Mouse (Mus musculus) CH12F3 (cell line): ENCODE measurements around the gene Heatr1.
"Not testable (repeated sequence)": the region's sequence is repeated elsewhere in the genome, so short reads cannot be mapped to it uniquely, and the experiment has no call there.

Source experiments
- in situ Hi-C: fragments of 300-500 bp; cut with MboI; formaldehyde crosslinking; loops from 2 replicates; pipeline ENCODE4 v1.14.3; 2020; ENCODE audit warnings: low sequenced_read_pairs

Gene Heatr1

DNA sequence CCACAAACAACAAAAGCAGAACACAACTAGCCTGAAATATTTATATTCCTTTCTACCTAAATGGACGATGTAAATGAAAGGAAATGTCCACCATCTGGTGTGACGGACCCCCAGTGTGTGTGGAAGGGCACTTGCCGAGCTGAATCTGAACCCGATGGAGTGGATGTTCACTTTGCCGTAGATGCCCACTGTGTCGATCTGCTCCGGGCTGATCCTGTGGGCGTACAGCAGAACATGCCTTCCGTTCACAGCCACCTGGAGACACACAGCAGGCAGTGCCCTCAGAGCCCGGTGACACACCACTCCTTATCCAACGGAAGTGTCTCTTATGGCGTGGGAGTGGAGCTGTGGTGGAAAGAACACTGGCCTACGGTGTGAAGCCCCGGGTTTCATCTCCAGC is 58.3 kb downstream of the Heatr1 start:
- in situ Hi-C loops, result no loop called here

GRCm38 (mm10) chr13:12454686-12455390 is 60.0 kb downstream of the Heatr1 start:
- in situ Hi-C loops, result no loop called here

DNA sequence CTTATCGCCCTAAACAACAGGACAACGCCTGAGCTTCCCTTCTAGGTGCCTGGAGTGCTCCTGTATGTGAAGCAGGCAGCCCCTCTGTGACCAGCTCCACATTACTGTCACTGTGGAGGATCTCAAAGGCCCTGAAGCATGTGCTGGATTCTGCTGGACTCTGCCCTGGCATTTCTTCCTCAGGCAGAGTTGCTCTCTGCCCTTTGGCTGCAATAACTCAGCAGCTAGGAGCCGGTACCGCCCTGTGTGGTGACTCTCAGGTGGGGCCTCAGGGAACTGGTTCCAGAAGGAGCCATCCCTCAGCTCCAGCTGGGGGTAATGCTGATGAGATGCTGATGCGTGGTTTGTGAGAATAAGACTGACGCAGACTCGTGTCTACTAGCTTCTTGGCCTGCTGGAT is 61.9 kb downstream of the Heatr1 start:
- in situ Hi-C loops, result no loop called here

- in situ Hi-C loops, result no loop called here
Measured at GRCm38 (mm10) chr13:12460443-12460842, 65.6 kb downstream of the Heatr1 start.

DNA sequence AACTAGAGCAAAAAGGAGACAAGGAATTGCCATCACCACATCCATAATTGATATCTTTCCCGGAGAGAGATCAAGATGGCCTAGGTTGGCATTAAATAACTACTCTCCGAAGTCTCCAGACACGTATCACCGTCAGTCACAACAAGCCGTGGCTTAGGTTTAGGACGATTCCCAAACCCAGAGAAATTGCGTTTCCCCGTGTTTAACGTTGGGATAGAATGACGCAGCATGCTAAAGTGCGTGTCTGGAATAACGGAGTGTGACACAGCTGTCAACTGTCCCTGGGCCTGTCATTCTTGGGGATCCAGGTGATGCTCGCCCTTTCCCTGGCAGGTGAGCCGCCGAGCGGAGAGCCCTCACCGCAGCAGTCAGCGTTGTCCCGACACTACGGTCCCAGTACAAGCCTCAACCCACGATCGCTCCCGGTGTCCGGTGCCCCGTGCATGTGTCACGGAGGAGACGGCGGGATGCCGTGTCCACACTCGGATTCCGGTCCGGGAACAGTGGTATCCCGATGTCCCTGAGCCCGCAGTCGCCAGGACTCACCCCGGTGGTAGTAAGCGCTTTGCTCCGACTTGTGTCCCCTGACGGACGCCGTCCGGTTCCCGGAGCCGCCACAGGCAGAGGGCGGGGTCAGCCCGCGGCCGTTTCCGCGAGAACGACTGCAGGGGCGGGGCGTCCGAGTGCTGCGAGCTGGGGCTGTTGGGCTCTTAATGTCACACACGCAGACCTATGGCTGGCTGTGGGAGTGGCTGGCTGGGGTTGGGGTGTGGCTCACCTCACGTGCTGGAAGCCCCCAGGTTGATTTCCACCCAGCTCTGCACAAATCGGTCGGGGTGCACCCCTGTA is 66.3 kb downstream of the Heatr1 start:
- in situ Hi-C loops, result no loop called here

GRCm38 (mm10) chr13:12461730-12462119 is 66.9 kb downstream of the Heatr1 start:
- in situ Hi-C loops, result no loop called here

- in situ Hi-C loops, result no loop called here
Measured at GRCm38 (mm10) chr13:12462623-12463022, 67.8 kb downstream of the Heatr1 start.

DNA sequence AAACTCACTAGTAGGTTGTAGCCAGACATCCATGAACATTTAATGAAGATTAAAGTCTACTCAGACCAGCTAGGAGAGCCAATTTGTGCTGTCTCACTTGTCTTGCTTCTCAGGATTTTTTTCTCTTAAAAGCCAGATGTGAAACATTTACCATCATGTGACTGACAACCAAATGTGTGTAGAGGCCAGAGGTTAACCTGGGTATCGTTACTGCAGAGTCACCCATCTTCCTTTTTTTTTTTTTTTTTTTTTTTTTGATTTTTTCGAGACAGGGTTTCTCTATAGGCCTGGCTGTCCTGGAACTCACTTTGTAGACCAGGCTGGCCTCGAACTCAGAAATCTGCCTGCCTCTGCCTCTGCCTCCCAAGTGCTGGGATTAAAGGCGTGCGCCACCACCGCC is 69.3 kb downstream of the Heatr1 start:
- in situ Hi-C loops, result not testable (repeated sequence)

GRCm38 (mm10) chr13:12464844-12465243 is 70.0 kb downstream of the Heatr1 start, which contains the start of gene Lgals8:
TSS of gene Lgals8 (minus strand) at chr13:12464944.
- in situ Hi-C loops, result no loop called here

GRCm38 (mm10) chr13:12468488-12468887 is 73.7 kb downstream of the Heatr1 start:
- in situ Hi-C loops, result no loop called here

- in situ Hi-C loops, result loop anchor here (5.0 kb wide), 1 partner anchor 113 kb away; no protein-coding TSS in a partner anchor
Measured at GRCm38 (mm10) chr13:12473724-12474378, 79.0 kb downstream of the Heatr1 start.

DNA sequence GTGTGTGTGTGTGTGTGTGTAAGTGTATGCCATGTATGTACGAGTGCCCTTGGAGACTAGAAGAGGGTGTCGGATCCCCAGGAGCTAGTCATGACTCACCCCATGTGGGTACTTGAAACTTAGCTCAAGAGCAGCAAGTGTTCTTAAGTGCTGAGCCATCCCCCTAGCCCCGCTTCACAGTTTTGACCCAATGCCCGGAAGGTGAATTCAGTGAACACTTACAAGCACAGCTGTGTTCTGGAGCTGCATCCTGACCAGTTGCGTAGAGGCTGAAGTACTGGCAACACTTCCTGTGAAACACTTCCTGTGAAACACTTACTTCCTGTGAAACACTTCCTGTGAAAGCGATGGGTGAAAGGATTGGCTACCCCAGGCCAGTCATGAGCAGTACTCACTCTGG is 80.4 kb downstream of the Heatr1 start:
- in situ Hi-C loops, result no loop called here

DNA sequence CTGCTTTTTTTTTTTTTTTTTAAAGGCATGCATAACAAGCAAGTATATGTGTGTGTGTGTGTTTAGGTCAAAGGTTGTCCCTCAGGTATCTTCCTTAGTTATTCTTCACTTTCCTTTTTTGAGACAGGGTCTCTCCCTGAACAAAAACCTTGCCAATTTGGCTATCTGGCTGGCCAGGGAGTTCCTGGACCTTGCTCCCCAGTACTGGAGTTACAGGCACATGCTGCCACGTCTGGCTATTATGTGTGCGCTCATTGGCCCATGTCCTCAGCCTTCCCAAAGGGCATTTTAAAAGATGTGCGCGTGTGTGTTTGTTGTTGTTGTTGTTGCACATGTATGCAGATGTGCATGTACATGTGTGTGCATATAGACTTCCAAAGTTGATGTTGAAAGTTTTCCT is 82.1 kb downstream of the Heatr1 start:
- in situ Hi-C loops, result no loop called here

- in situ Hi-C loops, result no loop called here
Measured at GRCm38 (mm10) chr13:12478301-12478700, 83.5 kb downstream of the Heatr1 start.

DNA sequence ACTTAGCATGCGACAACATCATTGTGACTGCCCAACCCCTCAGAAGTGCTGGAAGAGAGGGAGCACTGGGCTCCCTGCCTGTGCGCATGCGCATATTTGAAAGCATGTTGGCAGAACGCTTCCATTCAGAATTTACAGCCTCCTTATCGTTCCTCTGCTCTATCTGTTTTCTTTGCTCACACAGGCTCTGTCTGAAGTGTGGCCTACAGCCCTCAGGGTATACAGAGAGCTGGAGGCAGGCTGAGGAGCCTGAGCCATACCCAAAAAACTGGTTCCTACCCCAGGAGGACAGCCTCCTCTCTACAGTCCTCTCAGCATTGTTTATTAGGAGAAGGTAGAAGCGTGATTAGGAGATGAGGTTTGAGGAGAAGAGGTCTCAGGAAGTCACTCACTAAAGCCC is 85.0 kb downstream of the Heatr1 start:
- in situ Hi-C loops, result no loop called here

DNA sequence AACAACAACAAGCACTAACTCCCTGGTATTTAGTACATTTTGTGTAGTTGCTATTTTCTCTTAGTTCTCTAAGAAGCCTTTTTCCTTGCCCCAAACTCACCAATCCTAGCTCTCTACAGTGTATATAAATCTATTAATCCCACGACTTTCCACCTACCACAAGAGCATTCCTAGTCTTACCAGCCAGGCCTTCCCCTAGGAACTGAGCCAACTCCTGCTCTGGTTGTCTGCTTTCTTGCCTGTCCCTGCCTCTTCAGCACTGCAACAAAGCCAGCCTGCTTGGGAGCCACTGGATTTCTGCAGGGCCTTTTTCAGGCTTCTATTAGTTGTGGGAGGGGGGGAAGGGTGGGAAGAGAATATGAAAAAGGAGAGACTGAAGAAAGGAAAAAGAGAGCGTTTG is 90.4 kb downstream of the Heatr1 start:
- in situ Hi-C loops, result no loop called here

- in situ Hi-C loops, result no loop called here
Measured at GRCm38 (mm10) chr13:12485640-12486039, 90.8 kb downstream of the Heatr1 start.
